Mouse (Mus musculus) embryonic stem cell, embryonic (primary cell): Measurements from ENCODE around the gene Samd1.

ENCODE experiments used
- CTCF ChIA-PET, 4 experiments: fragments of 300-600 bp in 2 of 4; fragments of 350-600 bp in 2 of 4; sonication (Branson Sonifier 250); formaldehyde crosslinking; loops; one replicate each; lab custom pipeline; 2022; ENCODE audit warnings: inconsistent platforms in 2 of 4; lab: Charles Lee
- POLR2A ChIA-PET, 4 experiments: fragments of 300-600 bp in 2 of 4; fragments of 350-600 bp in 2 of 4; sonication (Branson Sonifier 250); formaldehyde crosslinking; loops; one replicate each; lab custom pipeline; 2022; ENCODE audit warnings: antibody characterized with exemption in 4 of 4, inconsistent platforms in 1 of 4; lab: Charles Lee

The Samd1 gene

GRCm38 (mm10) chr8:84012499-84013165, 15.2 kb downstream of the Samd1 start:
- ChIA-PET CTCF (interaction anchor here (0.5 to 1.1 kb wide), 8 partner anchors 11 to 633 kb away, joined by 3 to 6 read pairs (median 3); partner anchors contain the start of gene Rfx1 (in 1 of the 4)), POLR2A (interaction anchor here in 3 of 4 experiments (0.5 to 3.1 kb wide), 23 partner anchors 8 to 945 kb away, joined by 3 to 10 read pairs (median 4); partner anchors contain the start of genes Palm3 (in 2 of the 3), Dcaf15 (in 1 of the 3), Dnajb1 (in 1 of the 3) and Tecr (in 1 of the 3))

- ChIA-PET CTCF (interaction anchor here in 3 of 4 experiments (0.6 to 1.2 kb wide), 4 partner anchors 23 to 215 kb away, joined by 3 to 4 read pairs (median 4); no protein-coding TSS in a partner anchor), POLR2A (interaction anchor here in 2 of 4 experiments (1.1 to 1.3 kb wide), 3 partner anchors 21 to 60 kb away, joined by 3 read pairs; partner anchors contain the start of genes Asf1b (in 1 of the 2) and Gm10644 (in 1 of the 2))
Observed at GRCm38 (mm10) chr8:84015833-84016232, 18.4 kb downstream of the Samd1 start.

GRCm38 (mm10) chr8:84019738-84020137, 22.3 kb downstream of the Samd1 start:
- CTCF ChIA-PET, result interaction anchor here in 2 of 4 experiments (0.6 to 3.2 kb wide), 4 partner anchors 10 to 425 kb away, joined by 3 to 11 read pairs (median 7); no protein-coding TSS in a partner anchor
- POLR2A ChIA-PET, result interaction anchor here in 3 of 4 experiments (0.6 to 1.6 kb wide), 8 partner anchors 9 to 828 kb away, joined by 3 to 8 read pairs (median 4); partner anchors contain the start of gene 1700067K01Rik (in 1 of the 3)

DNA sequence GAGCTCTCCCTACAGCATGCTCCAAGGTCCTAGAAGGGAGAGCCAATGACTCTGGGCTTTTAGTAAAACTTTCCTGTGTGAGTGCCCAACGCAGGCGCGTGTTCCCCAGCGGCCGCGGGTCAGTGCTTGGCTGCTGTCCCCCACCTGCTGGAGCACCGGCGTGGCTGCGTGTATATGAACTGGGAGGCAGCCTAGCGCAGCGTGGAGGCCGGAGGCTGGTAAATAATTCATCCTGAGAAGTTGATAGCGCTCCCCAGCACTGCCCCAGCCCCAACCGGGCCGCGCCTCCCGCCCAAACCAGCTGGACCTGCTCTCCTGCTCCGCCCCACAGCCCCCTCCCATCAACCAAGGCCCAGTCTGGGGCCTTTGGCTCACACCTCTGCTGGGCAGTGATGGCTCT, 23.6 kb downstream of the Samd1 start, which contains the start of gene Palm3:
Palm3 (plus strand) TSS at position 376 of the 400 bp plus-strand sequence.
- ChIA-PET POLR2A (interaction anchor here (0.8 to 1.5 kb wide), 20 partner anchors 9 to 216 kb away, joined by 3 to 8 read pairs (median 3); partner anchors contain the start of genes 2210011C24Rik (in 2 of the 4), 1700067K01Rik (in 1 of the 4), Dcaf15 (in 1 of the 4) and Rln3 (in 1 of the 4)), CTCF (interaction anchor here in 2 of 4 experiments (1.5 to 2.1 kb wide), 2 partner anchors 11 to 18 kb away, joined by 3 to 9 read pairs; no protein-coding TSS in a partner anchor)

DNA sequence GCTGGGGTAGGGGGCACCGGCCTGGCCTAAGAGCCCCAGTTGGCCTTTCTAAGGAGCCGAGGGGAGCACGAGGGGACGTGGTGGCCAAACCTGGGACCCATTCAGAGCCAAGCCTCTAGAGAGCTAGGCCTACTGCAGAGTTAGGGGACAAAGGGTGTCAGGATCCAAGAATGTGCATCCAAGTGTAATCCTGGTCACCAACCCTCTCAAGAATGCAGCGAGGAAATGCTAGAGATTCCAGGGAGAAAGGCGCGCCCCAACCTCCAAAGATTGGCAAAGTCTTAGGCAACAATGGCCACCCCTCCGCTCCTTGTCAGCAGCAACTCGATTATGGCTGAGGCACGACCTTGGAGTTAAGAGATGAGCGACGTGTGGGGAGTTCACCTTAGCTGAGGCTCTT, 24.1 kb downstream of the Samd1 start:
- ChIA-PET POLR2A (interaction anchor here (0.8 to 1.5 kb wide), 21 partner anchors 9 to 216 kb away, joined by 3 to 8 read pairs (median 3); partner anchors contain the start of genes 2210011C24Rik (in 2 of the 4), 1700067K01Rik (in 1 of the 4), Dcaf15 (in 1 of the 4) and Rln3 (in 1 of the 4)), CTCF (interaction anchor here in 2 of 4 experiments (0.6 to 2.1 kb wide), 3 partner anchors 11 to 560 kb away, joined by 3 to 9 read pairs (median 3); no protein-coding TSS in a partner anchor)

DNA sequence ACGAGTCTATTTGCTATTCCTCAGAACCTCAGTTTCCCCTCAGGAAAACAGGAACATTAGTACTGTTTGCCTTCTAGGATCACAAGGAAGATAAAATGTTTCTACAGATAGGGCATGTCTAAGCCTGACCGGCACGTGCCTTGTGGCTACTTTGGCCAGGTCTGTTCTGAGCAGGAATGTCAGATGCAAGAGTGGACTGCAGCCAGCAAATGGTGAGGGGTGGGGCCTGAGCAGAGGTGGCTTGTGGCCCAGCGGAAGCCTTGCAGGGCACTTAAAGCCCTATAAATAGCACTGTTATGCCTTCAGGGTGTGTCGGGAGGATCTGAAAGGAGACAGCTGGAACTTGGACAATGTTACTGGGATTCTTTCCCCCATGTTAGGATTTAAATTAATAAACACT, 25.6 kb downstream of the Samd1 start:
- POLR2A ChIA-PET, result interaction anchor here in 3 of 4 experiments (0.6 to 2.2 kb wide), 9 partner anchors 10 to 247 kb away, joined by 3 to 7 read pairs (median 4); partner anchors contain the start of gene Mri1 (in 1 of the 3)
- CTCF ChIA-PET, result interaction anchor here in 3 of 4 experiments (1.0 to 2.4 kb wide), 9 partner anchors 13 to 214 kb away, joined by 3 to 12 read pairs (median 4); partner anchors contain the start of genes Asf1b (in 2 of the 3) and Gm10644 (in 2 of the 3)

DNA sequence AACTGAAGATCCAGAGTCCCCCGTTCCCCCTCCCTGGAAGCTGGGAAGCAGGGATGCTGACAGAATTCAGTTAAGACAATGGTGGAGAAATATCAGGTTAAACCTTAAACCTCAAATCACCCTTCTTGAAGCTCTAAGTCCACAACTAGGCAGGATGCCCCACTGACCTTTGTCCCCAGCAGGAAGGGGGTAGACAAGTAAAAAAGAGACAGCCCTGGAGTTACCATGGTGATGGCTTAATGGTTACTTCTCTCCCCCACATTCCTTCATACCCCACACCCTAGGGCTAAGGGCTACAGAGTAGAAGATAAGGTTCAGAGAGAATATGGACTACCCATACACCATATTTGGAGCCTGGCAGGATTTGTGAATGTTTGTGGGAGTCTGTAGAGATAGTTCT, 26.2 kb downstream of the Samd1 start:
- ChIA-PET CTCF (interaction anchor here in 3 of 4 experiments (0.6 to 2.4 kb wide), 21 partner anchors 9 to 317 kb away, joined by 3 to 12 read pairs (median 3); partner anchors contain the start of genes Asf1b (in 2 of the 3), Gm10644 (in 2 of the 3), 2210011C24Rik (in 1 of the 3) and Rfx1 (in 1 of the 3)), POLR2A (interaction anchor here (0.6 to 2.2 kb wide), 17 partner anchors 11 to 585 kb away, joined by 3 to 7 read pairs (median 3); partner anchors contain the start of genes 1700067K01Rik (in 1 of the 4), Asf1b (in 1 of the 4), Gm10644 (in 1 of the 4) and Mri1 (in 1 of the 4))

DNA sequence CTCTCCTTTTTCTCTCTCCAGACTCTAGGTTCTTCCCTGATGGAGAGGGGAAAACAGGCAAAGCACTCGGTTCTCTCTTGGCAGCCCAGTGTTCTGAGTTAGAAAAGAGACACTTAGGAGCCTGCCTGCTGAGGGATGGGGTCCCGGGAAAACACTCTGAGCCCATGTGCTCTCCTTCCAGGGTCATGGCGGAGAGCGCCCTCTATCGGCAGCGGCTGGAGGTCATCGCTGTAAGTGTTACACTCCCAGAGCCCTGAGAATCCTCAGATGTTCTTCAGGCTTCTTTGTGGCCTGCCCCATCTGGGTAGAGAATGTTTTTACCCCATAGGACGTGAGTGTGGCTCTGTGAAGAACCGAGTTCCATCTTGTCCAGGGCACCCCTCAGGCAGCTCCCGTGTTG, 26.7 kb downstream of the Samd1 start:
- ChIA-PET POLR2A (interaction anchor here in 3 of 4 experiments (0.6 to 2.2 kb wide), 18 partner anchors 12 to 584 kb away, joined by 3 to 7 read pairs (median 4); partner anchors contain the start of genes 1700067K01Rik (in 1 of the 3), Asf1b (in 1 of the 3), Dcaf15 (in 1 of the 3) and Gm10644 (in 1 of the 3)), CTCF (interaction anchor here (0.6 to 2.4 kb wide), 27 partner anchors 9 to 372 kb away, joined by 3 to 12 read pairs (median 3); partner anchors contain the start of genes Asf1b (in 2 of the 4), Gm10644 (in 2 of the 4), 2210011C24Rik (in 1 of the 4) and Gipc1 (in 1 of the 4))

DNA sequence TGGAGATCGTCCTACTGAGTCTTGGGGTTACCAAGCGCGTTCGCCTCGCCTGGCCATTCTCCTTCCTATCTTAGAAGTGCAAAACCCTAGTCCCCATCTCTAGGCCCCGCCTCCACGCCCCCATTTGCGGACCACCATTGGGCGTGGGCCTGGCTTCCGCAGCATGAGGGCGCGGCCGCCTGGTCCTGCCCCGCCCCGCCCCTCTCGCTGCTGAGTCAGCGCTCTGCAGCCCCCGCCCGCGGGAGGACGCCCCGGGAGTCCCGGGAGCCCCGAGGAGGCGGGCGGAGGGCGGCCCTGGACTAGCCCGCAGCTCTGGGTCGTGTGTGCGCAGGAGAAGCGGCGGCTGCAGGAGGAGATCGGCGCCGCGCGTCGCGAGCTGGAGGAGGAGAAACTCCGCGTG, 28.4 kb downstream of the Samd1 start:
- POLR2A ChIA-PET, result interaction anchor here in 3 of 4 experiments (0.5 to 3.2 kb wide), 15 partner anchors 12 to 330 kb away, joined by 3 to 19 read pairs (median 4); partner anchors contain the start of genes Asf1b (in 2 of the 3), 2210011C24Rik (in 1 of the 3), Dcaf15 (in 1 of the 3) and Gm10644 (in 1 of the 3)
- CTCF ChIA-PET, result interaction anchor here (0.6 to 2.0 kb wide), 16 partner anchors 8 to 1555 kb away, joined by 3 to 7 read pairs (median 3); partner anchors contain the start of gene 2210011C24Rik (in 1 of the 4)

GRCm38 (mm10) chr8:84027449-84027848, 30.0 kb downstream of the Samd1 start:
- ChIA-PET CTCF (interaction anchor here (0.6 to 3.5 kb wide), 16 partner anchors 10 to 461 kb away, joined by 3 to 16 read pairs (median 3); partner anchors contain the start of genes Il27ra (in 1 of the 4) and Ndufb7 (in 1 of the 4)), POLR2A (interaction anchor here (0.6 to 3.2 kb wide), 26 partner anchors 9 to 312 kb away, joined by 3 to 19 read pairs (median 4); partner anchors contain the start of genes 2210011C24Rik (in 2 of the 4), Dcaf15 (in 2 of the 4), Rfx1 (in 2 of the 4) and 1700067K01Rik (in 1 of the 4))

DNA sequence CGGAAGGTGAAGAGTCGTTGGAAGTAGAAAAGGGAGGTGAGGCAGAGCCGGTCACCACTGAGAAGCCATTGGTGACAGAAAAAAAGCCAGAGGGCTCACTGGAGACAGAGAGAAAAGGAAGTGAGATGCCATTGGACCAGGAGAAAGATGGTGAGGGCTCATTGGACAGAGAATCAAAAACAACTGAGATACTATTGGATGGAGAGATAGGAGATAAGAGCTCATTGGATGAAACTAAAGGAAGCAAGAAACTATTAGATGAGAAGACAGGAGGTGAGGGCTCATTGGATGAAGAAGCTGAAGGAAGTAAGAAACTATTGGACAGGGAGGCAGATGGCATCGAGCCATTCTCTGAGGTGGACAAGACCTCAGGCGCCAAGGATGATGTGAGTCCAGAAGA, 31.8 kb downstream of the Samd1 start:
- CTCF ChIA-PET, result interaction anchor here in 3 of 4 experiments (0.7 to 3.5 kb wide), 3 partner anchors 10 to 863 kb away, joined by 3 to 16 read pairs (median 16); no protein-coding TSS in a partner anchor
- POLR2A ChIA-PET, result interaction anchor here in 3 of 4 experiments (0.6 to 3.3 kb wide), 20 partner anchors 9 to 188 kb away, joined by 3 to 12 read pairs (median 3); partner anchors contain the start of genes Il27ra (in 2 of the 3), Asf1b (in 1 of the 3), Dcaf15 (in 1 of the 3) and Gm10644 (in 1 of the 3)

DNA sequence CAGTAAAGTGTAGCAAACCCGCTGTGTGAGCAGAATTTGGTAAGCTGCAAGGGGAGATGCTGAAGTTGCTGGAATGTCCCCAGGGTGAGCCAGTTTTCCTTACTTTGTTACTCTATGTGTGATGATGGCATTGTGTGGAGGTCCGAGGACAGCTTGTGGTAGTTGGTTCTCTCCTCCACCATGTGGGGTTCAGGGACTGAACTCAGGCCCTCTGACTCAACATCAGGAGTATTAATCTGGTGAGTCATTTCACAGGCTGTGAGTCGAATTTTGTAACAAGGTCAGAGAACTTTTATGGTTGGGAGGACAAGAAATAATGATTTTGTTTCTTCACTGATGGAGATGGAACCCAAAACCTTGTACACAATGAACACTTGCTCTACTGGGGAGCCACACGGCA, 35.3 kb downstream of the Samd1 start:
- ChIA-PET POLR2A (interaction anchor here in 2 of 4 experiments (0.6 to 1.2 kb wide), 5 partner anchors 31 to 205 kb away, joined by 3 to 4 read pairs (median 3); no protein-coding TSS in a partner anchor), CTCF (interaction anchor here in 3 of 4 experiments (0.6 to 1.1 kb wide), 3 partner anchors 9 to 198 kb away, joined by 3 to 4 read pairs (median 3); no protein-coding TSS in a partner anchor)

DNA sequence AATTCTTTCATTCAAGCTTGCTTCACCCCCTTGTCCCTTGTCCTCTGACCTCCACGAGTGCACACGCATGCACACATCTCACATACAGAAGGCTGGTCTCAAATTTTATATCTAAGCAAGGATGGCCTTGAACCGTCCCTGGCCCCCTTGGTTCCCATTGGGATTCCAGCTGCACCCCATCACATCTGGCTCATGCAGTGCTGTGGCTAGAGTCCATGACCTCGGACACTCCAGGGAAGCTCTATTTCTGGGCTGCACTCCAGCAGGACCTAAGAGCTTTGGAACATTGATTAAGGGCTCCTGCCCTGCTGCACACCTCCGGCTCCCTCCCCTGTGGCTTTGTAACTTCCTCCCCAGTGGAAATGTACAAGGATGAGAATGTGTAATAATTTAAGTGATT, 40.5 kb downstream of the Samd1 start:
- ChIA-PET CTCF (interaction anchor here in 3 of 4 experiments (0.7 to 2.2 kb wide), 8 partner anchors 10 to 146 kb away, joined by 3 to 18 read pairs (median 4); no protein-coding TSS in a partner anchor), POLR2A (interaction anchor here in 2 of 4 experiments (0.6 to 3.2 kb wide), 10 partner anchors 8 to 289 kb away, joined by 3 to 19 read pairs (median 6); partner anchors contain the start of gene Rfx1 (in 1 of the 2))

DNA sequence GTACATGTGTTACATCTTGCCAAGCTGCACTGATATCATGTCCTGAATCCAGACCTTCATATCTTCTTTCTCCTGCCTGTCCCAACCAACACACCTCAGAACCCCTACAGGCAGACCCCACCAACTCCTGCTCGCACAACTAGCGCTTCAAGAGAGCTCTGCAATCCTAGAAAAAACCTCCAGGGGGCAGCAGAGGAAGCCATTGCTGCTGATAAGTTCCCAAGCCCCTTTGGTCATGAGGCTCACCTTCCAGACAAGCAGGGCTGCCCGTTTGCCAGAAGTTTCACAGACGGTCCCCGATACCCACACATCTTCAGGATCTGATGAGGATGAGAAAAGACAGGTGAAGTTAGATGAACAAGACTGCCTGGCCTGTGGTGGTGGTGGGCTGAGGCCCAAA, 41.6 kb downstream of the Samd1 start:
- POLR2A ChIA-PET, result interaction anchor here in 3 of 4 experiments (0.5 to 3.2 kb wide), 30 partner anchors 9 to 774 kb away, joined by 3 to 19 read pairs (median 4); partner anchors contain the start of genes 1700067K01Rik (in 1 of the 3), 4930432K21Rik (in 1 of the 3), Cc2d1a (in 1 of the 3) and Dcaf15 (in 1 of the 3)

GRCm38 (mm10) chr8:84042066-84042947, 44.8 kb downstream of the Samd1 start, which contains the start of gene Il27ra:
Il27ra (minus strand) TSS chr8:84042589.
- ChIA-PET POLR2A (interaction anchor here in 3 of 4 experiments (0.6 to 5.1 kb wide), 20 partner anchors 9 to 193 kb away, joined by 3 to 25 read pairs (median 3); partner anchors contain the start of genes 1700067K01Rik (in 1 of the 3), Dcaf15 (in 1 of the 3), Gm10643 (in 1 of the 3) and Palm3 (in 1 of the 3)), CTCF (interaction anchor here (0.6 to 3.1 kb wide), 16 partner anchors 8 to 1035 kb away, joined by 3 to 9 read pairs (median 4); partner anchors contain the start of gene Dcaf15 (in 1 of the 4))

More for the DNA sequence above, 41.6 kb downstream of the Samd1 start:
- CTCF ChIA-PET, result interaction anchor here (0.5 to 2.2 kb wide), 73 partner anchors 8 to 922 kb away, joined by 3 to 18 read pairs (median 4); partner anchors contain the start of genes Dcaf15 (in 2 of the 4), Rfx1 (in 2 of the 4), 1700067K01Rik (in 1 of the 4) and 2210011C24Rik (in 1 of the 4)
